Mouse (Mus musculus): ENCODE results near the gene 2010300C02Rik. TPM values are rescaled to one million over a fixed set of nuclear protein-coding genes. Genes with fewer than 3 reads are reported as not detected.

2010300C02Rik gene
- total RNA-seq, 2 experiments from 2014 or later: 2.3 to 2.4 TPM

DNA sequence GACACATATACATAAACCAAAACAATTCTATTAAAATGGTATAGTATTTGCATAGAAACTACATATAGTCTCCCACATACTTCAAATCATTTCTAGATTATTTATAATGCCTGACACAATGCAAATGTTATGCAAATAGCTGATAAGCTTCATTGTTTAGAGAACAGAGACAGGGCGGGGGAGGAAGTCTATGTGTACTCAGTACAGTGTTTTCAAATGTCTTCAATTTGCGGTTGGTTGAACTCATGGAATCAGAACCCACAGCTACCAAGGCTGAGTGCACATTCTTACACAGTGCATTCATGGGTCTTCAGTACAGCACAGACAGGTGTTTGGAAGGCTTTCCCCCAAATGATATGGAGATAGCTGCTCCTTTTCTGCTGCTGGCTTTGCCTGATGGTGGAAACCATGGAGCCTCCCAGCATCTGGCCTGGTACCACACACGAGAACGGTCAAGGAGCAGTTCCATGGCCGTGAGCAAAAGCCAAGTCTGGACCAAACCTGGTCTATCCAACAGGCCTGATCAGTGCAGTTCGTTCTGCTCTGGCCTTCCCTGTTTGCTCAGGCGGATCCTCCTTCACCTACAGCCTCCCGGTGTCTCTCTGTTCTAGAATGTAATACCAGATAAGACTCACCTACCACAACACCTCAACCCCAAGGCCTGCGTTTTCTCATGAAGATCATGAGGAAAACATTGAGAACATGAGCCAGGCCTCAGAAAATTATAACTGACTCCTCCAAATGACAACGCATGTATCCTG, 8.1 kb downstream of the 2010300C02Rik start:
- no peak for DNase-seq

DNA sequence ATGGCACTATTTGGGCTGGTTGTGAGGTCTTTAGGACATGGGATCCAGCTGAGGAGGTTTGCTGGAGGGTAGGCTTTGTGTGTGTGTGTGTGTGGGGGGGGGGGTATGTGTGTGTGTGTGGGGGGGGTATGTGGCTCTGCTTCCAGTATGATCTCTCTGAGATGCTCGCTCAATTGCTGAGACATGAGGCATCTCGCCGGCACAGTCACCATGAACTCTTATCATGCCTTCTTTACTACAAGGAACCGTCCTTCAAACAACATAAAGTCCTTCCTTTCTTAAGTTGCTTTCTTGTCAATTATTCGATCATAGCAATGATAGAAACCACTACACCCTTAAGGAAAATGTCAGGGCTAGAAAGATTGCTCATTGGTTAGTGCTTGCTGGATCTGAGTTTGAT, 8.8 kb downstream of the 2010300C02Rik start:
- no peak for DNase-seq

DNA sequence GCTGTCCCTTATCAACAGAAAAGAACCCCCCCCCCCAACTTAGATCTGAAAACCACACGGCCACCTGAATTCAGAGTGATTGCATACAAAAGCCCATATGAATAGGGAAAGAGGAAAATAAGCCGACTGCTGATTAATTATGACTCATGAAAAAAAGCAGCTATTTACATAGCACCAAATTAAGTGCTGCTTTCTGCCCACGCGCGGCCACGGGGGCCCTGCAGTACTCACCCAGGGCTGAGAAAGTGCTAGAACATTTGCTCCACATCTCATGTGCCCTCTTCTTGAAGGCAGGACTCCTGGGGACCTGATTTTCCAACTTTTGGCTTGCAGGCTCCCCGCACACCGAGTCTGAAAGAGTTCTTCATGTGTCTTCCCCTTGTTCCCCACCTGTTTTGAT, 10.1 kb downstream of the 2010300C02Rik start:
- no peak for DNase-seq

- DNase-seq: no peak
Measured at GRCm38 (mm10) chr1:37708270-37708955, 11.5 kb downstream of the 2010300C02Rik start.

DNA sequence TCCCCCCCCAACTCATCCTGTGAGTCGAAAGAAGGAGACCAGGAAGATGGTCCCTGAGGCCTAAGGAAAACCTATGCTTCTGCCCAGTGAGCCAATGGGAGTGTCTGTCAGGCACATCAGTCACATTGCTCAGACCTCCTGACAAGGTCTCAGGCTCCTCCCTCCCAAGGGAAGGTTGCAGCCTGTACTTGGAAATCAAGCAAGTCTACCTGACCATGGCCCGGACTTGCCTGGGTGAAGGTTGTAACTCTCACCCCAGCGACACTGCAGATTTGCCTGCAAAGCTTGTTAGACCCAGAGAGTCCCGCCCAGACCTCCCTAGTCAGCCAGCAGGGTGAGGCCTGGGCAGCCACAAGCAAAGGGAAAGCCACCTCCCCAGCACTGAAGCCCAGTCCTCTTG, 17.6 kb downstream of the 2010300C02Rik start:
- peak in 1 of 2 experiments; percentile 26 for DNase-seq

- peak in 1 of 2 experiments; percentile 50 for DNase-seq
Measured at GRCm38 (mm10) chr1:37698852-37699439, 20.9 kb downstream of the 2010300C02Rik start.

DNA sequence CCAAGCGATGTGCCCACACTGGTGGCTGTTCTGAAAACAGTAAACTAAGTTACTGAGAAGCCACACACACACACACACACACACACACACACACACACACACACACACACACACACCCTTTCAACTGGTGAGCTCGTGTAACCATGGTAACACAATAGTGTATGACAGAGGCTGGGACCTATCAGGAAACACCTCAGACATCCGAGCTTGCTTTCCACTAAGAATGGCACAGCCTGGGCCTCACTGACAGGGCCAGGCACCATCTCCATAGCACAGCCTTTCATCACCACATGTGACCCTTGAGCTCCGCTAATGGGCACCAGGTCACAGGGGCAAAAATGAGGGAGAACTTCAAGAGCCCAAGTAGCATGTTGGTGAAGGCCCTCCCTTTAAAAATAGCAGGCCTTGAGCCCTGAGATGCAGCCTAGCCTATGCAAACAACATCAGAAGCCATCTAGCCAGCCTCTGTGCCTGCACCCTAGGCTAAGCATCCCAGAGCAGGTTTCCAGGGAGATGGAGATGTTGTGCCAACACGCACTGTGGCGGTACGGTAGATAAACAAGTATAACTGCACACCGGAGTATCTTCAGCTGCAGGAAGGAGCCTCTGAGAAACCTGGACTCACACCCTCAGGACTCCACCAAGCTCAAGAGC, 21.6 kb downstream of the 2010300C02Rik start:
- DNase-seq: no peak

DNA sequence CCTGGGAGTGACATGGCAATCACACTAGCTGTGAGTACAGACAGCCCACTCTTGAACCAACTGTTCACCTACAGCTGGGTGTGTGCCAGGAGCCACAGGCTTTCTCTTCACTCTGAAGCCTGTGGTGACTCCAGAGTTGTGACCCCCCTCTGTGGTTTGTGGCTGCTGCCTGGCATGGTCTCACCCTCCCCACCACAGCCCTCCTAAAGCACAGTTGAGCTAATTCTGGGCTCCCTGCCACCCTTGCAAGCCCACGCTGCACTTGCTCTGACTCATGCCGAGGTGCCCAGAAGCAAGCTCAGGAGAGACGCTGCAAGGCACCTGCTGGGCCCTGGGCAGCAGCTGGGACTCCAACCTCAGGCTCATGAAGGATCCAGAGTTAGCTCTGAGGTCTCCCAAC, 23.0 kb downstream of the 2010300C02Rik start:
- DNase-seq: peak; percentile 38 to 43

DNA sequence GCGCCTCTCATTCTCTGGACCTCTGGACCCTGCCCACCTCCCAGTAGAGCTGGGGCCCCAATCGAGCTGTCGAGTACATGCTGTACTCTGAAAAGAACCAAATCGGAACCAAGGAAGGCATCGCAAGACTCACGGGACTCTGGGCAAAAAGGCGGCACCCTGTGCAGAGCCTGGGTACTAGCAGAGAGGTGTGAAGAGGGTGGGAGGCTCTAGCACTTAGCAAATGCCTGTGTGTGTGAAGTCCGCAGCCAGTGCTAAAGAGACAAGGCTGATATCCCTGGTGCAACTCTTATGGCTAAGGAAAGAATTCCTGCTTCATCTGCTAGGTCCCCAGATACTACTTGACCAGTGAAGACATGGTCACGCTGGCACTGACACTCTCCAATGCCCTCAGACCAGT, 24.2 kb downstream of the 2010300C02Rik start:
- DNase-seq: no peak

DNA sequence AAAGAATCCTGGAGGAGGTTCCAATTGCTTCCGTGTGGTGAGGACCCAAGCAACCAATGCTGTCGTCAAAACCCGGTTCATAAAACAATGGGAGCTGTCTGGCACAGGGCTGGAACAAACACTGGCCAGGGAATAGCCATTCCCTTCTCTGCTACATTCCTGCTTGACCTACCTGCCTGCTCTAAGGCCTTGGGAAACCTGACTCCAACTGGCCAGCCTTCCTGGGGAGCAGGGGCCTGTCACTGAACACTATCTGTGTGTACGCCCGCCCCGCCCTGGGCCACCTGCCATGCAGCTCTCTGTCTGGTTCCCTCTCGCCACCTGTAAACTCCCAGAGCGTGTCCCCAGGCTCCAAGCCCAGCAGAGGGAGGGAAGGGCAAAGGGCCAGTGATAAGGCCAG, 25.5 kb downstream of the 2010300C02Rik start:
- DNase-seq: no peak

GRCm38 (mm10) chr1:37691179-37691578, 28.7 kb downstream of the 2010300C02Rik start:
- peak; percentile 16 to 21 for DNase-seq

GRCm38 (mm10) chr1:37690665-37691064, 29.2 kb downstream of the 2010300C02Rik start:
- no peak for DNase-seq

DNA sequence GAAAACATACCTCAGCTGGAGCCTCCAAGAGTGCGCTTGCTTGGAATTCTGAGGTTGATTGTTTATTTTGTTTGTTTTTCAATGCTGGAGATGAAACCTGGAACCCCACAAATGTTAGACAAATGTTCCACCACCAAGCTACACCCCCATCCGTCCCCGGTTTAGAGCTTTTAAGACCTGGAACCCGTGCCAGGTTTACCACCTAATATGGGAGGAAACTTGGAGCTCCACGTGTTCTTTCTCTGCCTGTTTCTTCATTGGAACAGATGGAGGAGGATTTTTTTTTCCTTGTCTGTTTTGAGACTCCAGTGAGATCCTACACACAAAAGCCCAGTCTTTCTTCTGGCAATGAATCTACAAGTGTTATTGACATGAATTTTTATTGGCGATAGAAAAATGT, 30.2 kb downstream of the 2010300C02Rik start:
- no peak for DNase-seq

DNA sequence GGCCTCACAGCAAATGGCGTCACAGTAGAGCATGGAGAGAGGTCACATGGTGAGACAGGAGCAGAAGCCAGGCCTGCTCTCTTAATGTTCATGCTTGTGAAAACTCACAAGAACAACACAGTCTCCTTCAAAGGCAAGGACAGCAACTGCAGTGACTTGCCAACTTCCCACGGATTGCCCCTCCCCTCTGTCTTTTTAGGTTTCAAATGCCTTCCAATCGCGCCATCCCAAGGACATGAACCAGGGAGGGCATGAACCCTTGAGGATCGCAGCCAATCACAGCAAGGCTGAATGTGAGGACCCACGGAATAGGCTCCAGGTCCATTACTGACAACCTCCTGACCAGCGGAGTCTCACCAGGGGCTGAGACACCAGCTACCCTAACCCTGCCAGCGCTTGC, 31.5 kb downstream of the 2010300C02Rik start:
- DNase-seq: peak; percentile 54 to 57

DNA sequence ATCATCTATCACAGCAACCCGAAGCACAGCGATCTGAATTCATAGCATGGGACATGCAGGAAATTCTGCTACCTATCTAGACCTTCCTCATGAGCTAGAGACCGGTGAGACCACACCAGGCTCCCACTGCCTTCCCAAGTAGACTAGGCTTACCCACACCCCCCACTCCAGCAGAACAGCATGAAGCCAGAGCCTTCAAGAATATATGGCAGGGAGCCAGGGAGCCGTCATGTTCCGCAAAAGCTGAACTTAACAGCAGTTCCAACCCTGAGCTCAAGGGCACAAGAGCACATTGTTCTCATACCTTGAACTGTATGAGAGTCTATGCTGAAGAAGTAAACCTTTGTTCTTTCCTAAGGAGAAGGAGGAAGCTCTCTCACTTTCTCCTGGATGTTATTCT, 32.4 kb downstream of the 2010300C02Rik start:
- DNase-seq: peak; percentile 27 to 56

DNA sequence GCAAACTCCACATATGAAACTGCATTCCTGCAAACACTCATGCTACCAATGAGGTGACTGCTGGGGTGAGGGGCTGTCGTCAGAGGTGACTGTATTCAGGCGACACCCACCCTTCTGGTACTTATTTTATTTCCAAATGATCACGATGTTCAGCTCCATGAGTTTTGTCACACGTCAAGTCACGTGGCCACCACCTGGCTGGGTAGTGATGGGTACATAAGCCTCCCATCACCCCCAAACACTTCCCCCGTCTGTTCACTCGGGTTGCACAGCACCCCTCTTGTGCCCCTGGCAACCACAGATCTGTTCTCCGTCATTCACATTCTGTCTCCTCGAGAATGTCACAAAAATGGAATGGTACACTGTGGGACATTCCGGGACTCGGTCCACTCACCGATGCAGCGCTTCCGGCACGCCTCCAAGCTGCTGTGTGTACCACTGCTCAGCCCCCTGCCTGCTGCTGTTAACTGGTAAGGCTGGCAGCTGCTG, 32.9 kb downstream of the 2010300C02Rik start:
- DNase-seq: no peak

DNA sequence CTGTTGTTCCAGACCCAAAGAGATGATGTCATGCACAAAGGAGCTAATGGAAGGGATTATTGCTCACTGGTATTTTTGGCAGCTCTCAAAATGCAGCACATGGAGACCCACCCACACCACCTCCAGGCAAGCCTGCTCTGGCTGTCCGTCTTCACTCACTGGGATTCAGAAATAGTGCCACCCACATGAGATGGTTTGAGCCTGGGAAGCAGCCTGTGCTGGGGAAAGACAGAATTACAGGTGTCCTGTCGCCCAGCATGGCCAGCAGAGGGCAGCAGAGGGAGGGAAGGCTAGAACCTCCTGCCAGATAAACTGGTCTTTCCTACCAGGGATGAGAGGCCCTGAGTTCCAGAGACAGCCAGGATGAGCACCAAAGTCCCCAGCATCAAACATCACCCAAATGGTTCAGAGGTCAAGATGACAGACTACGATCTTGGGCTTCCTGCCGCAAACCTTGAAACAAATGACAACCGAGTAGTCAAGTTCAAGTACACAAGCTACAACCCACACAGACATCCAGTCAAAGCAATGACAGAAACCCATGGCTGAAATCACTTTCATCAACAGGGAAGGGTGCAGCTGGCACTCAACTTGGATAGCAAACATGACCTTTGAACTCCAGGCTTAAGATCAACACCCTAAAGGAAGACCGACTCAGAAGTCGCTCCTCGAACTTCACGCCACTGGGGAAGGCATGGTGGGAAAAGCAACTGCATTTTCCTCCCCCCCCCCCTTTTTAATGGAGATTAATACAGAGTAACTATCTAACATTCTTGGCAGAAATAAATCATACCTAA, 41.4 kb downstream of the 2010300C02Rik start:
- peak; percentile 91 to 92 for DNase-seq

DNA sequence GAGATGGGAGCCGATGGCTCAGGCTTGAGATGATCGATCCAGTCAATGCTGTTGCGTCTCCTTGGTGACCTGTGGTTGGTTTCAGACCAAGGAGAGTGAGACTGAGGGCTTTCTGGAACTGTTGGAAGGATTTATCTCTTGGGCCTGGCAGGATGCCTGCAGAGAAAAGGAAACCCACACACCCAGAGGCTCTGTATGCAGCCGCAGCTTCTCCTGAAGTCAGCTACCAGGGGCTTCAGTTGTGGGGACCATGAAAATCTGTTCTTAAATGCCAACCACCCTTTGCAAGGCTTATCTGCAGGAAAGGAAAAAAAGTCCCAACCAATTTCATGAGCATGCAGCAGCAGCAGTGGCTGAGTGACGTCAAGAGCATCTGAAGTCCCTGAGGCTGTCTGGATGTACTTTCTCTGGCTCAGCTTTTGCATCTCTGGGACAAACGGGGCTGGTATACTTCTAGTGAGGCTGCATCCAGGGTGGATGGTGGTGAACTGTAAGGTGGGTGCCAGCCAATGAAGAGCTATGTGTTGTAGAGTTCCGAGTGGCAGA, 42.8 kb downstream of the 2010300C02Rik start:
- DNase-seq: no peak

GRCm38 (mm10) chr1:37675444-37675843, 44.4 kb downstream of the 2010300C02Rik start:
- no peak for DNase-seq

- no peak for DNase-seq
Measured at GRCm38 (mm10) chr1:37674266-37674665, 45.6 kb downstream of the 2010300C02Rik start.

GRCm38 (mm10) chr1:37671316-37671715, 48.6 kb downstream of the 2010300C02Rik start:
- no peak for DNase-seq
